Mouse (Mus musculus) liver, embryonic 14.5 days (tissue): Measurements from ENCODE around the gene Sec24a.
"Not testable (repeated sequence)": the region's sequence is repeated elsewhere in the genome, so short reads cannot be mapped to it uniquely, and the experiment has no call there.

Experiments used
- CTCF ChIP-seq: IDR thresholded peaks from 2 replicates; pipeline ENCODE4 v1.5.1; 2016; ENCODE audit warnings: antibody characterized with exemption, low read depth, control low read depth
- EP300 ChIP-seq: IDR thresholded peaks from 2 replicates; pipeline ENCODE4 v1.6.1; 2016; ENCODE audit warnings: antibody characterized with exemption, low read depth

DNA sequence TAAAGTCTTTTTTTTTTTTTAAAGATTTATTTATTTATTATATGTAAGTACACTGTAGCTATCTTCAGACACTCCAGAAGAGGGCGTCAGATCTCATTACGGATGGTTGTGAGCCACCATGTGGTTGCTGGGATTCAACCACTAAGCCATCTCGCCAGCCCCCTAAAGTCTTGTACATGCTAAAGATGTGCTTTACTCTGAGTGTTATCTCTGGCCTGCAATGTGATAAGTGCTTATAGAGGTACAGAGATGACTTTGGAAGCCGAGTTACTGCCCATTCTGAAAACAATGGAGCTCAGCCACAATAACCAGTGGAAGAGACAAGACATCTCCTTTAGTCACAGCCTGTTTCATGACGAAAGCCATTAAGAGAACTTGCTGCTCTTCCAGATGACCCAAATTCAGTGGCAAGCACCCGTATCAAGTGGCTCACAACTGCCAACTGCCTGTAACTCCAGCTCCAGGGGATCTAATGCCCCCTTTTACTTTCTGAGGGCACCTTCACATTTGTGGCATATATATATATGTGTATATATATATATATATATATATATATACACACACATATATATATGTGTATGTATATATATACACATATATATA lies 11.7 kb downstream of the Sec24a start:
- not testable (repeated sequence) for TF ChIP-seq CTCF, EP300
